Mouse (Mus musculus) liver, postnatal 0 days (tissue): ENCODE results near the gene Ttc28.

ENCODE experiments used
- CTCF ChIP-seq: sonication (generic); IDR thresholded peaks from 2 replicates; pipeline ENCODE4 v1.5.1; 2016; ENCODE audit warnings: antibody characterized with exemption, low read depth
- EP300 ChIP-seq: IDR thresholded peaks from 2 replicates; pipeline ENCODE4 v1.6.1; 2016; ENCODE audit warnings: antibody characterized with exemption, low read depth, mild to moderate bottlenecking

DNA sequence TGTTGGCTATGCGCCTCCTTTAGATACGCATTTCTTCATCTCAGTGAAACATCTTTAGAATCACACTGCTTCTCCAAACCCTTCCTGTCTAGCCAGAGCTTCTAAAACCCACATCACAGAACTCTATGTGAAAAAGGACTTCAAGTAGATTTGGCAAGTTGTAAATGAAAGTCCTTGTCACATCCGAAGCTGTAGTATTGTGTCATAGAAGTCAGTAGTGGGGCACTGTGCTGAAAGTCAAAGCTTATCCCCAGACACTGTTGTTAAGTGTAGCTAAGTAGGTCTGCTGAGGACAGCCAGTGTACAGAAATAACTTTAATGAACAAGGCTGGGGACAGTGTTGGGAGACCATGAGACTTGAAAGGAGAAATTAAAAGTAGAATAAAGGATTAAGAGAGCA lies 240.2 kb downstream of the Ttc28 start:
- TF ChIP-seq EP300 (no peak), CTCF (no peak)
